Mouse (Mus musculus) cerebellum, adult 2 months (tissue): ENCODE data around the gene Wbp1l. TPM values are rescaled to one million over a fixed set of nuclear protein-coding genes. Genes with fewer than 3 reads are reported as not detected.

Experiments used
- DNase-seq, 2 experiments: peaks; one replicate each; pipeline ENCODE4 v3.0.0; 2021
- H3K27ac ChIP-seq: fragments of 200-500 bp; 2 replicates; pipeline ENCODE4 v1.5.1; 2012; ENCODE audit warnings: low read length, control low read depth, inconsistent platforms; ENCODE audit not compliant: insufficient read depth
- H3K27me3 ChIP-seq: fragments of 200-500 bp; 2 replicates; pipeline ENCODE4 v1.6.1; 2012; ENCODE audit warnings: inconsistent platforms, mild to moderate bottlenecking, low read length, moderate library complexity; ENCODE audit not compliant: control insufficient read depth, insufficient read depth
- H3K4me1 ChIP-seq: fragments of 200-500 bp; 2 replicates; pipeline ENCODE4 v1.6.1; 2011; ENCODE audit warnings: low read length; ENCODE audit not compliant: control insufficient read depth, insufficient read depth
- H3K4me3 ChIP-seq: fragments of 200-500 bp; replicated peaks from 2 replicates; pipeline ENCODE3; 2011; ENCODE audit warnings: mild to moderate bottlenecking, low read depth, low read length, control low read depth; ENCODE audit not compliant: insufficient read depth
- CTCF ChIP-seq: fragments of 200-500 bp; IDR thresholded peaks from 2 replicates; pipeline ENCODE4 v1.5.1; 2011; ENCODE audit warnings: low read depth, mild to moderate bottlenecking, control low read depth, low read length, moderate library complexity, borderline replicate concordance; ENCODE audit not compliant: insufficient read depth
- POLR2A ChIP-seq: fragments of 200-500 bp; IDR thresholded peaks from 2 replicates; pipeline ENCODE4 v1.6.1; 2011; ENCODE audit warnings: low read length, control low read depth, borderline replicate concordance; ENCODE audit not compliant: insufficient read depth
- WGBS: fragments of 180-500 bp; shearing (Covaris S2); methylation state at CpG from one replicate; pipeline ENCODE4 v1.1.7; 2018; 5-methylcytosine and 5-hydroxymethylcytosine counted together
- polyA plus RNA-seq: library from polyadenylated mRNA; depleted of rRNA; stranded (reverse); fragments of >200 nt; gene quantifications from 2 replicates; pipeline ENCODE4 v1.2.3, GENCODE M21; 2012

Gene Wbp1l
- polyA plus RNA-seq, 1 experiment = 28.3 TPM

DNA sequence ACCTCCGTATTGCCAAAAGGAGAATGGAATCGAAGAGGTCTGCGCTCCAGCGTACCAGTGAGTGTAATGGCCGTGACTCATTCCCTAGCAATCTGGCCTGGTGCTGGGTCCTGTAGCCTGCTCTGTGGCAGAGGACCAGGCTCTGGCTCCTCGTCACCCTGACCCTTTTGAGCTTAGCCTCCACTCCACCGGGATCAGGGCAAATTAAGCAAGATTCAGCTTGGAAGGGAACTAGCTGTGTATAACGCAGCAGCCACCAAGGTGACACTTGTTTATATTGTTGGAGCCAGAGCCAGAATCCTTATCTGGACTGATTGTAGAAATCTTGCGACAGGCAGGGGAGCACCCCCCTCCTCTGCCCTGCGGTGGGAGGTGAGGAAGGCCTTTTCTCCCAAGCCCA is 29.5 kb downstream of the Wbp1l start:
- WGBS = 85% methylated on average over 10 of the region's 10 CpGs
- H3K4me3 ChIP-seq = no peak overlapping the region
- H3K27ac ChIP-seq = no peak overlapping the region
- no peaks in the 10 kb centered on the region for H3K27me3 ChIP-seq
- H3K4me1 ChIP-seq = peaks cover 10% of the 10 kb centered on the region
- no peak for DNase-seq
- TF ChIP-seq CTCF (no peak), POLR2A (no peak)

GRCm38 (mm10) chr19:46629807-46630206 is 30.9 kb downstream of the Wbp1l start:
- no peak overlapping the region for H3K4me3 ChIP-seq
- TF ChIP-seq POLR2A = no peak
- TF ChIP-seq CTCF = no peak
- no peak for DNase-seq
- no peaks in the 10 kb centered on the region for H3K27me3 ChIP-seq
- WGBS = 70% methylated on average over 9 of the region's 9 CpGs
- H3K4me1 ChIP-seq = no peaks in the 10 kb centered on the region
- no peak overlapping the region for H3K27ac ChIP-seq

DNA sequence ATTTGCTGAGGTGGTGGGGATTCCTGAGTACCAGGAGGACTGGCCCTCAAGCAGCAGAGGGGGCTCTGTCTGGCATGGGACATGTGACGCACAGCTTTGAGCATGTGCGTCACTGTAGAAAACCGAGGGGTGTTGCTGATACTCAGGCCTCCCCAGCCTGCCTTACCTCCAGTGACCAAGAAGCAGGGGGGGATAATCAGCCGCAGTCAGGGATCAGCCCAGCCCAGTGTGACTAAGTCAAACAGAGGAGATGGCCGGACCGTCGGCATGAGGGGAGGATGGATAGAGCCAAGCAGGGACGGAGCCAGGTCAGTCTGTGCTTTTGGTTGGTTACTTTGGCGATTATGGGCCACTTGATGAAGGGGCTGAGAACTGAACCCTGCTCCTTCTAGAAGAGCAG is 32.8 kb downstream of the Wbp1l start:
- H3K27me3 ChIP-seq = no peaks in the 10 kb centered on the region
- DNase-seq = no peak
- no peaks in the 10 kb centered on the region for H3K4me1 ChIP-seq
- WGBS = 79% methylated on average over 9 of the region's 9 CpGs
- TF ChIP-seq POLR2A (no peak), CTCF (no peak)
- H3K4me3 ChIP-seq = no peak overlapping the region
- no peak overlapping the region for H3K27ac ChIP-seq

GRCm38 (mm10) chr19:46635766-46636165 is 36.9 kb downstream of the Wbp1l start:
- no peak for DNase-seq
- H3K27me3 ChIP-seq = no peaks in the 10 kb centered on the region
- TF ChIP-seq CTCF (no peak), POLR2A (no peak)
- H3K27ac ChIP-seq = no peak overlapping the region
- H3K4me3 ChIP-seq = no peak overlapping the region
- WGBS = 73% methylated on average over 9 of the region's 9 CpGs
- H3K4me1 ChIP-seq = no peaks in the 10 kb centered on the region

DNA sequence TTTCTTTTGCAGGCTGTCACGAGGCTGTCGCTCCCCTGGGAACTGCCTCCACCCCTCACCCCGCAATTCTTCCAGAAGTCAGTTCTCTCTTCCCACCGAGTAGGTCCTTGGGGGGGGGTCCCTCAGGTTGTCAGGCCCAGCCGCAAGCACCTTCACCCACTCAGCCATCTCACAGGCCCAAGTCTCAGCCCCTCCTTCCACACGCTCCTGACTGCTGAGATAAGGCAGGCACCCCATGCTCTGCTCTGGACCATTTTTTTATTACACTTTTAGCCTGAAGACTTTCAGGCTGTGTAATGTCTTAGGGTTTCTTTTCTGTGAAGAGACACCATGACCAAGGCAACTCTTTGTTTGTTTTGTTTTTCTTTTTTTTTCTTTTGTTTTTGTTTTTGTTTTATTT is 38.7 kb downstream of the Wbp1l start:
- Histone ChIP-seq H3K27ac (no peak overlapping the region), H3K27me3 (no peaks in the 10 kb centered on the region), H3K4me3 (no peak overlapping the region), H3K4me1 (peaks cover 6% of the 10 kb centered on the region; the same call in 1 of the 2 replicates)
- 72% methylated on average over 6 of the region's 6 CpGs for WGBS
- TF ChIP-seq POLR2A = no peak
- no peak for TF ChIP-seq CTCF
- no peak for DNase-seq

- H3K4me1 ChIP-seq = peaks cover 19% of the 10 kb centered on the region
- no peak for DNase-seq
- TF ChIP-seq POLR2A (no peak), CTCF (no peak)
- no peak overlapping the region for H3K4me3 ChIP-seq
- H3K27ac ChIP-seq = no peak overlapping the region
- no peaks in the 10 kb centered on the region for H3K27me3 ChIP-seq
Observed at GRCm38 (mm10) chr19:46639053-46639452, 40.2 kb downstream of the Wbp1l start.

DNA sequence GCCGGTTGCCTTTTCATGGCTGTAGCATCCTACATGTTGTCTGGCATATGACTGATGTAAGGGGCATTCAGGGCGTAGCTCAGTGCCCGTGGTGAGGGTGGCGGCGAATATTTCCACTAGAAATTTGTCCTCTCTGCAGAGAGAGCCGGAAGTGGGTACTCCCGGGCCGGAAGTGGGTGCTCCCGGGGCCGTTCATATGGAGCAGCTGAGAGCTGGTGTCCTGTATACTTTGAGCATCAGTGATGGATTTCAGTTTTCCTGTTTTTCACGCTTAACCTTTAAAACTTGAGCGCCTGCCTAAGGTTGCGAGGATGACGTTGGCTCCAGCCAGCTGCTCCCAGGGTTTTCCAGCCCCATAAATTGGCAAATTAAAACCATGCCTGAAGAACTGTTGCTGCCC is 40.6 kb downstream of the Wbp1l start:
- WGBS = 87% methylated on average over 14 of the region's 14 CpGs
- Histone ChIP-seq H3K27ac (no peak overlapping the region), H3K4me1 (peaks cover 23% of the 10 kb centered on the region), H3K27me3 (no peaks in the 10 kb centered on the region), H3K4me3 (no peak overlapping the region)
- no peak for DNase-seq
- TF ChIP-seq POLR2A (no peak), CTCF (no peak)

GRCm38 (mm10) chr19:46640780-46641179 is 41.9 kb downstream of the Wbp1l start:
- Histone ChIP-seq H3K27me3 (no peaks in the 10 kb centered on the region), H3K4me3 (no peak overlapping the region), H3K4me1 (peaks cover 35% of the 10 kb centered on the region), H3K27ac (no peak overlapping the region)
- DNase-seq = no peak
- TF ChIP-seq POLR2A (no peak), CTCF (no peak)
- WGBS = 89% methylated on average over 8 of the region's 8 CpGs

DNA sequence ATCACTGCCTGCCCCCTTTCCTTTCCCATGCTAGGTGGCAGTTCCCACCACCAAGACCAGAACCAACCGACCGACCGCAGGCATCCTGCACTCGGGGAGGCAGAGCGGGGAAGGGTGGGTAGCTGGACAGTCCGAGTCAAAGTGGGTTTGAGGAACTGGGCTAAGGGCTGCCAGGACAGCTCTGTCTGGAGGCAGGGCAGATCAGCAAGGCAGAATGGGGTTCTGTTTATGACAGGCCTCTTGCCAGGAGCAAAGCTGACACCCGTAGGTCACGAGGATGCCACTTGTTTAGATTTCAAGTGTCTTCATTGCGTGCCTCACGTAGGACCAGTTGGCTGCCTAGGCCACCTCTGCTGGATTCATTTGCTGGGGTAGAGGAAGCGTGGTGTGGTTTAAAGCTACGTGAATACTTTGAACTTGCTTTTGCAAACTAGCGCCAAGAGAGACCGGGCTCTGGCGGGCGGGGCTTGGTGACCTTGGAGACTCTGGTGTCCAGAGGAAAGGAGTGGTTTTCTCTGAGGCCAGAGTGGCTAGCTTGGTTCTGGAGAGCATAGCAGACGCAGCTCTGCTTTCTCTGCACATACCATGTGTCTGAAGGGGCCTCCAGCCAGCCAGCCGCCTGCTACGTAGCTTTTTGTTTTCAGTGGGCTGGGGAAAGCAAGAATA is 42.7 kb downstream of the Wbp1l start:
- Histone ChIP-seq H3K27ac (0 out of 2 replicates have a peak overlapping the region, but pooled peaks have one; percentile 8), H3K4me1 (peaks cover 41% of the 10 kb centered on the region), H3K27me3 (no peaks in the 10 kb centered on the region), H3K4me3 (no peak overlapping the region)
- peak in 1 of 2 experiments; percentile 31 for DNase-seq
- 62% methylated on average over 19 of the region's 19 CpGs for WGBS
- TF ChIP-seq POLR2A (no peak), CTCF (no peak)
